Mouse (Mus musculus) stomach, postnatal 0 days (tissue): ENCODE measurements around the gene Gng2.

Experiments used
- CTCF ChIP-seq: IDR thresholded peaks from 2 replicates; pipeline ENCODE4 v1.5.1; 2016; ENCODE audit warnings: antibody characterized with exemption, low read depth, mild to moderate bottlenecking, moderate library complexity
- EP300 ChIP-seq: optimal IDR thresholded peaks from 2 replicates; pipeline ENCODE3; 2016; ENCODE audit warnings: antibody characterized with exemption

GRCm38 (mm10) chr14:19912891-19913290 lies 64.5 kb downstream of the Gng2 start:
- TF ChIP-seq CTCF, result no peak
- no peak for TF ChIP-seq EP300
